Mouse (Mus musculus) frontal cortex, adult (tissue): Measurements from ENCODE around the gene Med31.
"Not testable (repeated sequence)": the region's sequence is repeated elsewhere in the genome, so short reads cannot be mapped to it uniquely, and the experiment has no call there.

Source experiments
- ATAC-seq: cut with Nextera tagmentation; 2 replicates; pipeline ENCODE4 v1.9.2; 2017; ENCODE audit warnings: mild to moderate bottlenecking, moderate library complexity, mixed read lengths; ENCODE audit not compliant: low TSS enrichment

Med31 gene

GRCm38 (mm10) chr11:72203440-72203839 lies 12.0 kb downstream of the Med31 start:
- no peak for ATAC-seq

GRCm38 (mm10) chr11:72196506-72196905 lies 18.9 kb downstream of the Med31 start:
- no peak for ATAC-seq

GRCm38 (mm10) chr11:72194259-72194658 lies 21.1 kb downstream of the Med31 start:
- no peak for ATAC-seq

GRCm38 (mm10) chr11:72190857-72191256 lies 24.5 kb downstream of the Med31 start:
- no peak for ATAC-seq

- ATAC-seq = peak; percentile 50; the same call in 1 of the 2 replicates
Measured at GRCm38 (mm10) chr11:72184252-72184651, 31.1 kb downstream of the Med31 start.

GRCm38 (mm10) chr11:72181136-72181535 lies 34.3 kb downstream of the Med31 start:
- no peak for ATAC-seq

- no peak for ATAC-seq
Measured at GRCm38 (mm10) chr11:72180556-72180955, 34.8 kb downstream of the Med31 start.

- peak; percentile 27; the same call in 1 of the 2 replicates for ATAC-seq
Measured at GRCm38 (mm10) chr11:72176553-72176952, 38.8 kb downstream of the Med31 start.

GRCm38 (mm10) chr11:72175966-72176365 lies 39.4 kb downstream of the Med31 start:
- ATAC-seq = no peak

GRCm38 (mm10) chr11:72174721-72175120 lies 40.7 kb downstream of the Med31 start:
- ATAC-seq = no peak

GRCm38 (mm10) chr11:72173506-72173905 lies 41.9 kb downstream of the Med31 start:
- no peak for ATAC-seq

GRCm38 (mm10) chr11:72171906-72172305 lies 43.5 kb downstream of the Med31 start:
- ATAC-seq = not testable (repeated sequence)

- ATAC-seq = no peak
Measured at GRCm38 (mm10) chr11:72169871-72170270, 45.5 kb downstream of the Med31 start.

GRCm38 (mm10) chr11:72163198-72163597 lies 52.2 kb downstream of the Med31 start:
- no peak for ATAC-seq
